Mouse (Mus musculus): ENCODE data around the gene Ncf2.

The Ncf2 gene

DNA sequence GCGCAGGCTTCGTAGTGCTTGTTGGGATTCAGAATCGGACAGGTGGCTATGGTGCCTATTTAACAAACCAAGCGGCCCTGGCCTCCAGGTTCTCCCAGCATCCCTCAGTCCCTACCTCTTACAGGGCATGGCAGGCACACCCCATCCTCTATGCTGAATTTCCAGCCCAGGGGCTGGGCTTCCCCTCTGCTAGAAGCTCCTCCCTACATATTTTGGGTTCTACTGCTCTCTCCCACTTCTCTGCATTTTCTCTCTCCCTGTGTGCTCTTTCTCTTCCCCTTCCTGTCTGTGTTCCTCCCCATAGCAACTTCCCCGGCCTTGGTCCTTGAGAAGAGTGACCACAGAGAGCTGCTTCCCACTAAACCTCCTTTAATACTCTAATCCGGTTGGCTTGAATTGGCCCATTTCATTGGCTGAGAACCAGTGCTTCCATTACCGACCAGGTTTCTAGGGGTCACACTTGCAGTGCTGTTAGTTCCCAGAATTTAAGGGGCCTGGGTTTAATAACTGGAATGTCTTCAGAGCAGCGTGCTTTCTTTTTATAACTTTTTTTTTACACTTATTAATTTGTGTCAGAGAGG lies 3.2 kb upstream of the Ncf2 start:
- no peak for DNase-seq

DNA sequence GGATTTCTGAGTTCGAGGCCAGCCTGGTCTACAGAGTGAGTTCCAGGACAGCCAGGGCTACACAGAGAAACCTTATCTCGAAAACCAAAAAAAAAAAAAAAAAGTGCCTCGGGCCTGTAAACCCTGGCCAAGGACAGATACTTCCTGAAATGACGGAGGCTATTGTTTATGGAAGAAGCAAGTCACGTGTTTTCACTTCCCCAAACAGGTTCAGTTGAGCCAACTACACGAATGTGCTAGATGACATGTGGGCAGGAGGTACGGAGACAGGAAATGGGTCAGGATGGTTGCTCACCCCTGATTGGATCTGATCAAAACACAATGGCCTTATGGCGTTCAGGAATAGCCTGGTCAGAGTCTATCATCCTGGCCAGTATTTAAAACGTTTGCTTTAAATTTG lies 1.9 kb upstream of the Ncf2 start:
- DNase-seq: no peak

DNA sequence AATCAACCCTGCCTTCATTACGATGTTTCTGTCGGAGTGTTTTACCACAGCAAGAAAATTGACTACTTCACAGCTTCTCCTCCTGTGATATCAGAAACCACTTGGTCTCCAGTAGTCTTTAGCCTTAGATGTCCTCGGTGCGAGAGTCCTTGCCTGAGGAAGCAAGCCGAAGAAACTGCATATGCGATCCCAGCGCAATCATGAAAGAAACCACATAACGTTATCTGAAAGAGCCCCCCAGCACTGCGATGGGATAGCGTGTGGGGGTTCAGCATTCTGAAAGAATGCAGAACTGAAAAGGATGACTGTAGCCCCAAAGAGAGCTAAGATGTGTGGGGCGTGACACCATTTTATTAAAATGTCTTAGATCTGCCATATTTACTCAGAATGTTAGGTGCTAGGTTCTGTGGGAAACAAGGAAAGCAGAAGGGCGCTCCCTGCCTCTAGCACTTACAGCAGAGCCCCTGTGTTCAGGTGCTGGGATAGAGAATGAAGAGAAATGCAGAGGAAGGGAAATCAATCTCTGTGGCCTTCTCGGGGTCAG lies 711 bp downstream of the Ncf2 start:
- no peak for DNase-seq

- no peak for DNase-seq
Observed at GRCm38 (mm10) chr1:152804907-152805306, 4.9 kb downstream of the Ncf2 start.

GRCm38 (mm10) chr1:152807619-152808391 lies 7.8 kb downstream of the Ncf2 start:
- DNase-seq: no peak

DNA sequence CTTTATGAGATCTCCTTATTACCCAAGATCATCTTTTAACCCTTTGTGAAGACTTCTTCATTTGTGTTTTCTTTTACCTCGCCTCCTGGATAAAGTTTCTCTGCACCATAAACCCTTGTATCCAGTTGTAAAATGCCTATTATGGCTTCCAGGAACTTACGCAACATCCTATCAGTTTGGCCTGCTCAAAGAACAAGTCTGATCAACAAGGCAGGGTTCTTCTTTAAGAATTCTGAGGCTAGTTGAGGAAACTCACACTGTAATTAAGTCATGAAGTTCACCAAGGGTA lies 8.3 kb downstream of the Ncf2 start:
- DNase-seq: no peak

DNA sequence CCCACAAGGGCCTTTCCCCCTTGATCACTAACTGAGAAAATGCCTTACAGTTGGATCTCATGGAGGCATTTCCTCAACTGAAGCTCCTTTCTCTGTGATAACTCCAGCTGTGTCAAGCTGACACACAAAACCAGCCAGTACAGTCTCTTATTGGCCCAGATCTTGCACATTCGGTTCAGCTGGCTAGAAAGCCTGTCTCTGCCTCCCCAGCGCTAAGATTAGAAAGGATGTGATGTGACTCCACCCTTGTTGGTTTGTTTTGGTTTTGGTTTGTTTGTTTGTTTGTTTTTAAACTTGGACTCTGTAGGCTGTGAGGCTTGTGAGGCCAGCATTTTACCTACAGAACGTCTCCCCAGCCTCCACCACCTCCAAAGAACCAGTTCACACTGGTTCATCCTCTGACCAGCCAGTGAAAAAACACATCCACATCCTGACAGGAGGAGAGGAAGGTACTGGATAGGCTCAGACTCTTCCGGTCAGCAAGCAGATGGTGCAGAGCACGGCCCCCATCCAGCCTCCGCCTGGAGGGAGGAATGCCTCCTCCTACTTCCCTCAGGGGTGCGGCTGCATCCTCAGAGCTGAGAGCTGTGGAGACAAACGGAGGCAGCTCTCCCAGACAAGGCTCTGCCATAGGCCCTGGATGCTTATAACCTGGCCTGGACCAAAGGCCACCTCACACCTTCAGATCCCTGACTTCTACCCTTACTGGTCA lies 9.7 kb downstream of the Ncf2 start:
- DNase-seq: no peak

- no peak for DNase-seq
Observed at GRCm38 (mm10) chr1:152810533-152811439, 10.8 kb downstream of the Ncf2 start.

DNA sequence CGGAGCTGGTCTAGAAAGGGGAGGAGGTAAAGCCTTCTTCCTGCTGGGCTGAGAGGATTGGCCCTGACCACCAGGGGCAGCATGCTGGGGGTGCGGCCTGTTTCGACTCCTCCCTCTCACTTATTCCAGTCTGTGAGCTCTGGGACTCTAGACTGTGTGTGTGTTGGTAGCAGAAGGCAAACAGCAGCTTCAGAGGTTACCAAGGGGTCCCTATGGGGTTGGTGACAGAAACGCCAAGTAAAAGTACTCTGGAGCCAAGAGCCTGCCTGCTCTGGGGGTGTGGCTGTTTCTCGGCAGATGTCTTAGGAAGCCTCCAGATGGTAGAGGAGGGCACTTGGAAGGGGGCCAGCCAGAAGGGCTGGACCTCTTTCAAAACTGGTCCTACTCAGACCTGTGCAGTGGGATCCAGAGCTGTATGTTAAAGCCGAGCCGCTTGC lies 15.3 kb downstream of the Ncf2 start:
- peak; percentile 25 for DNase-seq

DNA sequence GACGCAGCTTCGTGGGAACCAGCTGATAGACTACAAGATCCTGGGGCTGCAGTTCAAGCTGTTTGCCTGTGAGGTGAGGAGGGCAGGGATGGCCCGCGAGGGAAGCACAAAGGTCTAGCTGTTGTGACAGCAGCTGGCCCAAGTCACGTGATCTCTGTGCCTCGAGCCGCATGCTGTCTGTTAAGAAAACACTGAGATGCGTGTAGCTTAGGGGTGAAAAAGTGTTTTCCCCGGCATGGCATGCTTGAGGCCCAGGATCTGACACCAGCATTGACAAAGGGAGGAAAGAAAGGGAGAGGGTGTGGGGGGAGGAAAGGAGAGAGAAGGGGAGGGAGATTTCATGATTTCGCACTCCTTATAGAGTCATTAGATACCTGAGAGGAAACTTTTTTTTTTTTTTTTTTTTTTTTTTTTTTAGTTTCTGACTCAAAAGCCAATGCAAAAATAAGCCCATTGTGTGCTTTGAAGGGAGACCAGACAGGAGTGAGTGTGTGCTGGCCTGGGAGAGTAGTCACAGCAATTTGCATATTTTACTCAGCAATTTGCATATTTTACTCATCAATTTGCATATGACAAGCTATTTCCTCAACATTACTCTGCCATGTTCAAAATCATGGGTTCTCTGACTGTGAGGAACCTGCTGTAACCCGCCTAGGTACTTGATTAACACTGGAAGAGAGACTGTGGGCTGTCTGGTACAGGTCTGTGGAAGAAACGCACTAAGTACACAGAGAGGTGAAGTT lies 17.2 kb downstream of the Ncf2 start:
- DNase-seq: no peak

DNA sequence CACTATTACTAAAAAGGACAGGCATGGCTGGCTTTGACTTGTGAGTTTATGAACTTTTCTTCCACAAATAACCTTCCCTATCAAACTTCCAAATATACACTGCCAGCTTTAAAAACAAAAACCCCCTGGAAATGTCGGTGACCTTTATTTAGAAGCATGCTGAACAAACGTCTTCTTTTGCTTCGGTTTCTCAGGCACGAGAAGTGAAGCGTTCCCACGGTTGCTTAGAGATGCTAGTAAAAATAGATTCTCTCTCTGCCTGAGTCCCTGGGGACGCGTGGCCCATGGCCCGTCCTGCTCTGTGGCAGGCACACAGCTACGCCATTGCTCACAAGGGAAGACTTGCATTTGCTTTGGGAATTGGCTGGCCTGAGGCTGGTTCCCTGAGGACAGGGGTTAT lies 17.8 kb downstream of the Ncf2 start:
- no peak for DNase-seq

- DNase-seq: no peak
Observed at GRCm38 (mm10) chr1:152819558-152819957, 19.6 kb downstream of the Ncf2 start.

DNA sequence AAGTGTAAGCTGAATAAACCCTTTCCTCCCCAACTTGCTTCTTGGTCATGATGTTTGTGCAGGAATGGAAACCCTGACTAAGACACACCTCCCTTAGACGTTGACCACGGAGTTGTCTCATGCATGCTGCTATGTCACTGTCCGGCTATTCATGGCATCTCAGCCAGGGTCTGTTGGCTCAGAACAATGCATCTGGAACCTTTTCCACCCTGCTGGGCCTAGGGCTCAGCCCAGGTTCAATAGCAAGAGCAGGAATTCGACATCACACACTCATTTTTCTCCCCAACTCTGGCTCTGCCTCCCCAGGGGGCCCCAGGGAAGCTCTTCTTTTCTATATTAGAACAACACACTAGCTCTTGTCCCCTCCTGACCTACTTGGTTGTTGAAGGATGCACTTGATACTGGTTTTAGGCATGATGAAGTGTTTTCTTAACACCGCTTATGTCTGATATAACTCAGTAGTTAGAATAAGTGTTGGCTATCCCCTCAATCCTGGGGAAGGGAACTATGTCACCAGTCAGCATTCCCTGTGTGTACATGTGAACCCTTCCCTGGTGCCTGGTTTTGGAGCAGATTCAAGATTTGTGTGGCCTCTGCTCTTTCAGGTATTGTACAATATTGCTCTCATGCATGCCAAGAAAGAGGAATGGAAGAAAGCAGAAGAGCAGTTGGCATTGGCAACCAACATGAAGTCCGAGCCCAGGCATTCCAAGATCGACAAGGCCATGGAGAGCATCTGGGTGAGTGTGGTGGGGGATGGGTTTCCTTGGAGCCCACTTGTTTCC lies 21.1 kb downstream of the Ncf2 start:
- no peak for DNase-seq

- no peak for DNase-seq
Observed at GRCm38 (mm10) chr1:152821746-152822145, 21.8 kb downstream of the Ncf2 start.

- no peak for DNase-seq
Observed at GRCm38 (mm10) chr1:152824206-152824605, 24.2 kb downstream of the Ncf2 start.

DNA sequence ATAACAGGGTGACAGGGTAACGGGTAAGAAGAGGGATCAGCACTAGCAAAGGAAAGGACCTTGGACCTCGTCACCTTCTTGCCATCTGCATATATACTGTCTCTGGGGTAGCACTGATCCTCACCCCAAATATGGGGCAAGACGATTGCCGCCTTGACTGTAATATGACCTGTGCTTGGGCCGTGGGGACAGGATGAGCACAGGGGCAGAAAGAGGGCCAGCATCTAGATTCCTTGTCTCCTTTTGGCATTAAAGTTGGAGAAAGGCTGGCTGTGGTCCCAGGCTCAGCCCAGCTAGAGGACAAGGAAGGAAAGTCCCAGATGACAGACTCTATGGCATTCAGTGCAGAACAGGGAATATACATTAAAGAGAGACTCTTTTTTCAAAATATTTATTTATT lies 26.5 kb downstream of the Ncf2 start:
- DNase-seq: no peak

DNA sequence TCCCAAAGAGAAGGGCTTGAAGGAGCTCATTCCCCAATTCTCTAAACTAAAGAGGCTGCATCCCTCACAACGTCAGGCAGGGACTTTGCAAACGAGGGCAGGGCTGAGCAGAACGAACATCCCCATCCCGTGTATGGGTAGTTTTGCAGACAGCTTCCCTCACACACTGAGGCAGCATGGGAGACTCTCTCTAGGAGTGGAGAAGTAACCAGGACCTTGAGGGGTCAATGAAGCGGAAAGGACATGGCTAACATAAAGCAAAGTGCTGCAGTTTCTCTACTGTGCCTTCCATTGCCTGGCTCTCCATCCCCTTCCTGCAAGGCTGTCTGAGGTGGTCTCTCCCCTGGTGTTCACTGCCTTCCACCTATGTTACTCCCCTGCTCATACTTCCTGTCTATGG lies 28.2 kb downstream of the Ncf2 start:
- DNase-seq: no peak

GRCm38 (mm10) chr1:152828637-152829355 lies 28.8 kb downstream of the Ncf2 start:
- DNase-seq: no peak

- DNase-seq: no peak
Observed at GRCm38 (mm10) chr1:152830054-152830453, 30.1 kb downstream of the Ncf2 start.

- no peak for DNase-seq
Observed at GRCm38 (mm10) chr1:152831003-152831402, 31.0 kb downstream of the Ncf2 start.

DNA sequence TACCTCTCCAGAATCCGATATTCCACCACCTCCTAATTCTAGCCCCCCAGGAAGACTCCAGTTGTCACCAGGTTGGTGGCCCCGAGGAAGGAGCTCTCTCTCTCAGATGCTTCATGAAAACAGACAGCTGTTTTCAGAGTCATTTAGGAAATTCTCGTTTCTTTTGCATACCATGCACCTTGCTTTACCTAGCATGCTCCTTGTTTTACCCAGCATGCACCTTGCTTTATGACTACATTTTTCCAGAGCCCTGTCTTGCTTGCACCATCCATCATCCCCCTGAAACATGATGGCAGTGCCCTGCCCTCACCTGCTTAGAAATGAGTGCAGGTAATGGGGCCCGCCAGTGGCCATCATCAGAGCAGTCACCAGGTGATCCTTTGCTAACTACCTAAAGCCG lies 31.6 kb downstream of the Ncf2 start:
- no peak for DNase-seq
